Mouse (Mus musculus) CD8-positive naive resting alpha-beta T cell, adult 2 months (primary cell): ENCODE measurements around the gene Tmem63a.
"Not testable (repeated sequence)": the region's sequence is repeated elsewhere in the genome, so short reads cannot be mapped to it uniquely, and the experiment has no call there.

Experiments used
- DNase-seq, 2 experiments: peaks; one replicate each; pipeline ENCODE4 v3.0.0; 2022; ENCODE audit warnings: low read depth in 2 of 2, low spot score in 2 of 2

Tmem63a gene

GRCm38 (mm10) chr1:180924737-180925136 is 17.4 kb upstream of the Tmem63a start:
- no peak for DNase-seq

DNA sequence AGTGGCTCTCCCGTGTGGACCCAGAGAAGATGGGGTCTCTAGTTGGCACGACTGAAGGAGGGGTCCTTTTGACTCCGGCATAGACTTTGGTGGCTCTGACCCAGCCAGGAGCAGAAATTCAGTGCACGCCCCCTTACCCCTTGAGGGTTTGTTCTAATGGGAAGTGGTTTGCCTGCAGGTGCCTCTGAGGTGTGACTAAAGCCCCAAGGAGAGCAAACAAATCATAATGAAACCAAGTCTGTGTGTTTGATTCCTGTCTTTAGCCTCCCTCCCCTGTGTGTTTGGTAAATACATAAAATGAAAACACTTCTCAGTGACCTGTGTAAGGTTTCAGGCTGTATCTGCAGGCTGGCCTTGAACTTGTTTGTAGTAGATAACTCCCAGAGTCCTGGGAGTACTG is 15.9 kb upstream of the Tmem63a start:
- no peak for DNase-seq

- no peak for DNase-seq
Observed at GRCm38 (mm10) chr1:180929599-180929998, 12.5 kb upstream of the Tmem63a start.

DNA sequence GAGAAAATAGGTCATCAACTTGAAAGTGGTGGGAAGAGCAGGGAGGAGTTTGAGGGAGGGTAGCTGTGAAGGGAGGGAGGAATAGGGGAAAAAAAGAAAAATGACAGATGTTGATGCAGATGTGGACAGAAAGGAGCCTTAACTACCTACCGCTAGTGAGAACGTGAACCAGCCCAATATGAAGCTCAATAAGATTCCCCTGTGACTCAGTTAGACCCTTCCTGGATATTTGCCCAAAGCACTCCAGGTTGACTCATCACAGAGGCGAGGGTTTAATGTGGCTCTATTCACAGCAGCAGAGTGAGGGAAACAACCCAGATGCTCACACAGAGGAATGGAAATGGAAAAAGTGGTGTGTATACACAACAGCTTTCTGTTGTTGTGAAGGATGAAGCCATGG is 11.0 kb upstream of the Tmem63a start:
- DNase-seq = no peak

DNA sequence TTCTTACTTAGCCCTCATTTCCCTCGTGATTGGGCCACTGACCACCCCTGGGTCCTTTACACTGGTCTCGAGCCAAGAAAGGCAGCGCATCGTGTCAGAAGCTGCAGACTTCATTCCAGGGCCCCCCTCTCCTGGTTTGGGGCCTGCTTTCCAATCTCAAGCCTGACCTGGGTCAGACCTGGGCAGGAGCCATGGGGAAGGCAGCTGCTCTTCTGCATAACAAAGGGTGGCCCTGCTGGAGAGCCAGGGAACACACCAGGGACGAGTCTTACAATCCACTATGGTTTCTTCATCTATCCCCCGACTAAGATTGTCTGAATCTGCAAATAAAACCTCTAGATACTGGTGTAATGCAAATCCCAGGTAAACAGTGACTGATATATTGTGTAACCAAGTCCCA is 8.5 kb upstream of the Tmem63a start:
- no peak for DNase-seq

DNA sequence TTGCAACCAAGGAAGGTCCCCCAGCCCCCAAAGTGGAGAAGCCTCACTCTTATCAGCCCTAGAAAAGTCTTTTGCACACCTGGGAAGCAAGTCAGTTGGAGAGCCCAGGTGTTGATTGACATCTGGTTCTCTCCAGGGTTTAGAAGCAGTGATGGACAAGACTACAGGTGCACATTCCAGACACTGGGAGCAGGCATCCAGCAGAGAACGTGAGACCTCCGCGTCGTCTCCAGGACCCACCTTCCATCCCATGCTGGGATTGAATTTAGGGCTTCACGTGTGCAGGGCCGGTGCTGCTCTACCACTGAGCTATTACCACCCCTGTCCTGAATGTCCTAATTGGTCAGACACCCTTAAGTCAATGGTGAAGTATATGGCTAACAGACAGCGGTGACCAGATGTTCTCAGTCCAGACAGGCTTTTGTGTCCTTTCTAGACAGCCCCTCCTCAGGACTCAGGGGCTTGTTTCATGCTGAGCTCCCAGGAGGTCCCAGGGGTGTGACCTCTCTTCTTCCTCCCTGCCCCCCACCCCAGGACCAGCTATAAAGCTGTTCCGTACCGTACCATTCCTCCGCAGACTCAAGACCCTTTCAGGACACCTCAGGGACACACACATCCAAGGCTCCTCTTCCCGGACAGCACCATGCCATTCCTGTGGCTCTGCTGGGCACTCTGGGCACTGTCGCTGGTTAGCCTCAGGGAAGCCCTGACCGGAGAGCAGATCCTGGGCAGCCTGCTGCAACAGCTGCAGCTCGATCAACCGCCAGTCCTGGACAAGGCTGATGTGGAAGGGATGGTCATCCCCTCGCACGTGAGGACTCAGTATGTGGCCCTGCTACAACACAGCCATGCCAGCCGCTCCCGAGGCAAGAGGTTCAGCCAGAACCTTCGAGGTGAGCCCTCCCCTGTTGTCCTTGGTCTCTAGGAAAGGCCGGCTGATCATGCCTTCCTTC is 7.4 kb upstream of the Tmem63a start, which contains the start of gene Lefty1:
TSS of gene Lefty1 (plus strand) at position 556 of the 953 bp plus-strand sequence.
- DNase-seq = no peak

- not testable (repeated sequence) for DNase-seq
Observed at GRCm38 (mm10) chr1:180936610-180937398, 5.3 kb upstream of the Tmem63a start.

DNA sequence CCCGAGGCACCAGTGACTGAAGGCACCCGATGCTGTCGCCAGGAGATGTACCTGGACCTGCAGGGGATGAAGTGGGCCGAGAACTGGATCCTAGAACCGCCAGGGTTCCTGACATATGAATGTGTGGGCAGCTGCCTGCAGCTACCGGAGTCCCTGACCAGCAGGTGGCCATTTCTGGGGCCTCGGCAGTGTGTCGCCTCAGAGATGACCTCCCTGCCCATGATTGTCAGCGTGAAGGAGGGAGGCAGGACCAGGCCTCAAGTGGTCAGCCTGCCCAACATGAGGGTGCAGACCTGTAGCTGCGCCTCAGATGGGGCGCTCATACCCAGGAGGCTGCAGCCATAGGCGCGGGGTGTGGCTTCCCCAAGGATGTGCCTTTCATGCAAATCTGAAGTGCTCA is 4.5 kb upstream of the Tmem63a start:
- DNase-seq = not testable (repeated sequence)

GRCm38 (mm10) chr1:180938781-180939180 is 3.4 kb upstream of the Tmem63a start:
- not testable (repeated sequence) for DNase-seq

- DNase-seq = no peak
Observed at GRCm38 (mm10) chr1:180940776-180941460, 1.2 kb upstream of the Tmem63a start.

GRCm38 (mm10) chr1:180941726-180942125 is 418 bp upstream of the Tmem63a start:
- DNase-seq = no peak

DNA sequence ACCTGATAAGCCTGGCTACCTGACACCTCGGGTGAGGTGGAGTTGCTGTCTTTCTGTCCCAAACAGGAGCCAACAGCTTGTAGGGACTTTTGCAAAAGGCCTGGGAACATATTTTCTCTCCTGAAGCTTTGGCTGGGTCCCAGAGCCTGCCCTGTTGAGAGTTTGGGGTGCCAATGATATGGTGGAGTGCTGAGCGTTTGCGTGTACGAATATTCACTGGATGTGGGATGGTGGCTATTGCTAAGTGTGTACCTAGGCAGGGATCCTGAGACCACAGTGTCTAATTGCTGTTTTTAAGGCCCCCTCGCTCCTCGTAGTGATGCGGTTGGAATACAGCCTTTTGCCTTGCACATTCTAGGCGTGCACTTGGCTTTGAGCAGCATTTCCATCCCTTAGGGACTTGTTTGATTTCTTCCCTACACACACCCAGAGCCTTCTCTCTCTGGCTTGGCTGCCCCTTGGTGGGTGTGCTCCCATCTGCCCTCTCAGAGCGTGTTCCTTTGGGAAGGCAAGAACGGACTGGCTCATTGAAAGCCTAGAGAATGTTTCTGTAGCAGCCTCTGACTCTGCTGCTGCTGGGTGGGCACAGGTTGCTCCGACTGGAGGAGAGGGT is 994 bp downstream of the Tmem63a start:
- no peak for DNase-seq

DNA sequence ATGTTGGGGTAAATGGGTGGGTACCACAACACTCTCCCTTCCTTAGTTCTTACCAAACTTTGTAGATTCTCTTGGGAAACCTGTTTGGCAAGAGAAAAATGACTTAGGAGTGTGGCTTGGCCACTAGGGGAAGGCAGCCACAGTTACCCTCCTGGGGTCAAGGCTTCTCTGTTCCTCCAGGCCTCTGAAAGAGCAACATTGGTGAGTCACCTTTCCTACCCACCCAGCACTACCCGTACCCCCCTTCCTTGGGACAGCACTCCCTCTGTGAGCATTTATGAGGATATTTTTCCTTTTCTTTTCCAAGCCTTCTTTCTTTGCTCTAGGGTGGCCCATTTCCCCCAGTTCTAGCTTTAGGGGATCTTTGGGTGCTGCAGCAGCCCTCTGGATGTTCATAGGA is 1.8 kb downstream of the Tmem63a start:
- DNase-seq = no peak

- no peak for DNase-seq
Observed at GRCm38 (mm10) chr1:180944553-180944952, 2.4 kb downstream of the Tmem63a start.

- DNase-seq = no peak
Observed at GRCm38 (mm10) chr1:180945001-180945980, 3.1 kb downstream of the Tmem63a start.

DNA sequence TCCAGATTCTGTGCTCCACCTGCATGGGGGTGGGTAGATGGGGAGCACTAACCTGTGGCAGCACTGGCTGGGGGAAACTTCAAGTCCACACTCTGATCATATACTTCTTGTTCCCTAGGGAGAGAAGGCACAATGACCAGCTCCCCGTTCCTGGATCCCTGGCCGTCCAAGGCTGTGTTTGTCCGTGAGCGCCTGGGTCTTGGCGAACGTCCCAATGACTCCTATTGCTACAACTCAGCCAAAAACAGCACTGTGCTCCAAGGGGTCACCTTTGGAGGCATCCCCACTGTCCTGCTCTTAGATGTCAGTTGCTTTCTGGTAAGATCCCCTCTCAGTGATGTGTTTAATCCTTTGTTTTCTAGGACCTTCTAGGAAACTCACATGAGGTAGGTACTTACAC is 4.3 kb downstream of the Tmem63a start:
- no peak for DNase-seq

DNA sequence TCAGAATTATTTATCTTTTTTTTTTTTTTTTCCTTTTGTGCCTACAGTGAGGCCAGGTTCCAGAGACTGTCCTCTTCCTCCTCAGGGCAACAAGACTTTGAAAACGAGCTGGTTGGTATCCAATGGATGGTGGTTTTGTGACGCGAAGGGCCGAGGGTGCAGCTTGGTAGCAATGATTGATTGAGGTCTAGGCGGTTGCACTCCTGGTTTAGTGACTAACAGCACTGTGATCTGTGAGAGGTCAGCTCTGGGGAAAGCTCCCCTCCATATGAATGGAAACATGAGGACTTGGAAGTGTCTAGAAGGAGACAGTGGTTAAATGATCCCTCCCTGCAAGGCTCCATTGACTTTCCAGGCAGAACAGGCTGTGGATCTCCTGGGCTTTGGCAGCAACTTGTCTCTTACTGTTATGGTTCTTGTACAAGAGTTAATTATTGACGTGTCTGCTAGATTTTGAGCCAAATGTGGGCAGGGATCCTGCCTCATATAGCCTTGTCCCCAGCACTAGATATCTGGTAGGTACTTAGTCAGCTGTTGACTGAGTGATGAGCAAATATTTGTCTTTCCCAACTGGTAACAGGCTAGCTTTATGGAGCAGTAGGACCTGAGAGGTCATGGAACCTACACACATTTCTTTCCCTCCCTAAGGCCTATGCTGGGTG is 10.1 kb downstream of the Tmem63a start:
- no peak for DNase-seq

- no peak for DNase-seq
Observed at GRCm38 (mm10) chr1:180952808-180953207, 10.7 kb downstream of the Tmem63a start.

- no peak for DNase-seq
Observed at GRCm38 (mm10) chr1:180956401-180956800, 14.3 kb downstream of the Tmem63a start.
